Mouse (Mus musculus) liver, embryonic 14.5 days (tissue): ENCODE measurements at regions not wholly inside any gene's neighbourhood (a gene's known extent, or its start where the extent isn't known, plus 50 kb on each side); places are given as distances from the start of the nearest gene placed in this dataset.

ENCODE experiments used
- CTCF ChIP-seq: IDR thresholded peaks from 2 replicates; pipeline ENCODE4 v1.5.1; 2016; ENCODE audit warnings: antibody characterized with exemption, low read depth, control low read depth
- EP300 ChIP-seq: IDR thresholded peaks from 2 replicates; pipeline ENCODE4 v1.6.1; 2016; ENCODE audit warnings: antibody characterized with exemption, low read depth

DNA sequence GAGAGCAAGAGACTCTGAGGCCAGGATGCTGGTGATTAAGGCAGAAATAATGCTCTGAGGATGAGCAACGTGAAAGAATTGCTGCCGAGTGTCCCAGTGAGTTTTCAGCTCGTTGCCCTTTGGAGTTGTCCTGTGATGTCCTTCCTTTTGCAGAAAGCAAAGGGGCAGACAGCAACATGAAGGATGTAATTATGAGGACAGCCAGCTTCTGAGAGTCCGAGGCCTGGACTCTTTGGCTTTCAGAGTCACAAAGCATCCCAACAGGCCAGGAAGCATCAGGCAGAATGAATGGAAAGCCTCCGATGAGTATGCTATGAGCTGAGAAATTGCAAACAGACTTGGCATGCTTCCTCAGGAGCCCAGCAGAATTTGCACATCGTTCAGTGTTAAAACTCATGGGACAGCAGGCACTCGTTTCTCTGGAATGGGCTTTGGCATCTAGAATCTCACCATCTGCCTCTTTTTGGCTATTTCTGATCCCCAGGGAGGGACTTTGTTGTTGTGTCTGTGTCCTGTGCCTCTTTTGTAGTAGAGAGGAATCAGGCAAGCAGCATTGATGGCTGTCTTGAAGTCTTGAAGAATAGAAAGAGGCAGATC is 196.4 kb downstream of the Map2k6 start:
- TF ChIP-seq CTCF = no peak
- no peak for TF ChIP-seq EP300
